Mouse (Mus musculus) heart, embryonic 10.5 days (tissue): ENCODE data around the gene Lrrc4c. TPM values are rescaled to one million over a fixed set of nuclear protein-coding genes. Genes with fewer than 3 reads are reported as not detected.

Source experiments
- DNase-seq: peaks from one replicate; pipeline ENCODE4 v3.0.0-alpha.2; 2017; ENCODE audit warnings: low spot score
- H3K27ac ChIP-seq: fragments of 300-500 bp; sonication (generic); 2 replicates; pipeline ENCODE4 v1.5.1; 2016; ENCODE audit warnings: mild to moderate bottlenecking
- H3K27me3 ChIP-seq: fragments of 300-500 bp; sonication (generic); 2 replicates; pipeline ENCODE4 v1.6.1; 2016; ENCODE audit warnings: mild to moderate bottlenecking; ENCODE audit not compliant: poor library complexity, insufficient read depth, severe bottlenecking
- H3K36me3 ChIP-seq: fragments of 300-500 bp; sonication (generic); 2 replicates; pipeline ENCODE4 v1.6.1; 2016; ENCODE audit warnings: mild to moderate bottlenecking, moderate library complexity
- H3K4me1 ChIP-seq: fragments of 300-500 bp; sonication (generic); 2 replicates; pipeline ENCODE4 v1.6.1; 2016; ENCODE audit warnings: mild to moderate bottlenecking
- H3K4me3 ChIP-seq: fragments of 300-500 bp; sonication (generic); 2 replicates; pipeline ENCODE4 v1.5.1; 2016; ENCODE audit warnings: mild to moderate bottlenecking, moderate library complexity
- H3K9me3 ChIP-seq: fragments of 300-500 bp; sonication (generic); 2 replicates; pipeline ENCODE4 v1.6.1; 2016; ENCODE audit warnings: mild to moderate bottlenecking, moderate library complexity
- WGBS: fragments of 180-500 bp; shearing (Covaris S2); methylation state at CpG from one replicate; pipeline ENCODE4 v1.1.7; 2016; 5-methylcytosine and 5-hydroxymethylcytosine counted together
- polyA plus RNA-seq: library from polyadenylated mRNA; unstranded; fragments of >200 nt; fragmentation: Nextera tagmentation; extraction: Ambion mirVana; gene quantifications from 2 replicates; pipeline ENCODE4 v1.2.1, GENCODE M21; 2016

Gene Lrrc4c
- polyA plus RNA-seq, 1 experiment from 2014 or later, result 0.39 TPM

DNA sequence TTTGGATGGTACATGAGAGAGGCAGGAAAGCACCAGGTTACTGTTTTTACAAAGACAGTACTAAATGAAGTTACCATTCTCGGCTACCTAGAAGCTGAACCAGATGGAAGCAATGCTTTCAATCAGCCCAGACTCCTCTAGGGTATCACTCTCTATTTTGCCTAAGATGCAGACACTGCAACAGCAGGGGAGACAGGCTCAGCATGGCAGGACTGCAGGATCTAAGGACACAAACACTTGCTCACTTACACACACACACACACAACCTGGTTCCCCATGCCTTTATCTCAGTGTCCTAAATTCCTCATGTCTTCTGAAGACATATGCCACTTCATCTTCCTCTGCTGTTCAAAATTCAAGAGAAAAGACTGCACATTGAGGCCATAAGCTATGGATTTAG lies 1167.0 kb downstream of the Lrrc4c start:
- WGBS, result 61% methylated on average over 1 of the region's 1 CpGs
- no peak for DNase-seq
- no peaks in the 10 kb centered on the region for H3K27me3 ChIP-seq
- H3K9me3 ChIP-seq, result no peaks in the 10 kb centered on the region
- H3K36me3 ChIP-seq, result no peaks in the 10 kb centered on the region
- H3K4me3 ChIP-seq, result no peak overlapping the region
- H3K4me1 ChIP-seq, result no peaks in the 10 kb centered on the region
- no peak overlapping the region for H3K27ac ChIP-seq

DNA sequence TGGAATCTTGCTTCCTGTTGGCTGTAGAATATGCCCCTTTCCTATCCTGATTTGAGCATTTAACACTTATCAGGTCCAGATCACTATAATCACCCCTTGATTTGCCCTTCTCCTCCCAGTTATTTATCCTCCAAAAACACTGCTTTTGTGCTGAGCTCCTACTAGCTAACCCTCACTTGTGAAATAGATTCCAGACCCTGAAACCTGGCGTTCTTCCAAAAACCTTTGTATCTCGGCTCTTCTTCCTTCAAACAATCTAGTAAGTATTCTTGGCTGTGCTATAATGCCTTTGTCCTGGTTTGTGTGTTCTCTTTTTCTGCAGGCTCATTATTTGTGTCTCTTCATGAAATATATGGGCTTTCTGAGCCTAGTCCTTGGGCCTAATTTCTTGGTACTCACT lies 1167.6 kb downstream of the Lrrc4c start:
- DNase-seq, result no peak

DNA sequence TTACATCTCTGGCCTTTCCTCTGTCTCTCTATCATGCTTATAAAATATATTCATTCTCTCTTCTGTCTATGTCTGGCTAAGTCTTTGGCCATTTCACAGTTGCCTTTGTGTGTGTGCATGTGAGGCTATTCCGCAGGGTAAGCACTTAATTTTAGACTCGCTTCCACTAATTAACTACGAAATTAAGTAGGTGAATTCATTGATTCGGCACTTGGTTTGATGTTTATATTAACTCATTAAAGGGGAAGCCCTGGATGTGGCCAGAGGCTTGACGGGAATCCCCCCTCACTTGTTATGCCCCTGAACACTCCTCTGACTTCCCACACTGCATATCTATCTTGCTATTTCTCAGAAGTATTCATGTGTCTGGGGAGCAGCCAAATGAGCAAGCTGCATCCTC lies 1169.6 kb downstream of the Lrrc4c start:
- WGBS, result 79% methylated on average over 5 of the region's 5 CpGs
- H3K4me3 ChIP-seq, result no peak overlapping the region
- H3K27ac ChIP-seq, result no peak overlapping the region
- DNase-seq, result no peak
- no peaks in the 10 kb centered on the region for H3K4me1 ChIP-seq
- H3K27me3 ChIP-seq, result no peaks in the 10 kb centered on the region
- no peaks in the 10 kb centered on the region for H3K9me3 ChIP-seq
- H3K36me3 ChIP-seq, result no peaks in the 10 kb centered on the region

More for the DNA sequence above, 1167.6 kb downstream of the Lrrc4c start:
- no peaks in the 10 kb centered on the region for H3K9me3 ChIP-seq
- no peak overlapping the region for H3K4me3 ChIP-seq
- no peaks in the 10 kb centered on the region for H3K27me3 ChIP-seq
- WGBS, result 68% methylated on average over 2 of the region's 2 CpGs
- H3K27ac ChIP-seq, result no peak overlapping the region
- no peaks in the 10 kb centered on the region for H3K4me1 ChIP-seq
- H3K36me3 ChIP-seq, result no peaks in the 10 kb centered on the region

DNA sequence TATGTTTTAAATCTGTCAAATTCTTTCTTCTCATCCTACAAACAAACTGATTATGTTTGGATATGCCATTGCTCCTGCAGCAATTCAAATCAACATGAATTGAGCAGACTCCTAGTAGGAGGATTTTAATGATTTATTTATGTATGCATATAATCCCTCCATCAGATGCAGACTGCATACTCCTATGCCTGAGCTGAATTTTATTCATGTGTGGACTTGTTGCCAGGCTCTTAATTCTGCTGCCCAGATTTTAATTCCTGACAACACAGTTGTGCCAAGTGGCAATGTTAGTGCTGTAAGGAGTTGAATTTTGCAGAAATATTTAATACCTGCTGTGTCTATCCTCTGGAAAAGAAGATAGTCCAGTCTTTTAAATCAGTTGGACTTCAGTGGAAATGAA lies 1179.1 kb downstream of the Lrrc4c start:
- Histone ChIP-seq H3K36me3 (no peaks in the 10 kb centered on the region), H3K4me1 (no peaks in the 10 kb centered on the region), H3K27me3 (no peaks in the 10 kb centered on the region), H3K27ac (no peak overlapping the region), H3K4me3 (no peak overlapping the region), H3K9me3 (no peaks in the 10 kb centered on the region)
- no peak for DNase-seq

DNA sequence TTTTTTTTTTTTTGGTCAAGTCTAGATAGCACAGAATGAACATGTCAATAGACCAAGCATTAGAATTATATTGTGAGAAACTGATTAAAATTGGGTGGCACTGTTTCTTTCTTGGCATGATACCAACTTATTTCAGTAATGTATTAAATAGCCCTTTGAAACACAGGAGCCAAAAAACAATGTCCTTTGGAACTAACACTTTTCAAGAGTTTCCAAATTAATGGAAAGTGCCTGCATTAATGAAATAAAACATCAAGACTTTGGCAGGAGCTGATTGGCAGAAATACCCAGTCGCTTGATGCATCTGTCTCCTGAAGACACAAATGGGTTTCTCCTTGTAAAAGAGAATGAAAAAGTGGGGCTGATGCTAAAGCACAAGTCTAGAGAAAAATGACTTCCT lies 1184.5 kb downstream of the Lrrc4c start:
- Histone ChIP-seq H3K36me3 (no peaks in the 10 kb centered on the region), H3K9me3 (no peaks in the 10 kb centered on the region), H3K27ac (no peak overlapping the region), H3K4me3 (no peak overlapping the region), H3K4me1 (no peaks in the 10 kb centered on the region), H3K27me3 (no peaks in the 10 kb centered on the region)
- 74% methylated on average over 1 of the region's 1 CpGs for WGBS
- no peak for DNase-seq

DNA sequence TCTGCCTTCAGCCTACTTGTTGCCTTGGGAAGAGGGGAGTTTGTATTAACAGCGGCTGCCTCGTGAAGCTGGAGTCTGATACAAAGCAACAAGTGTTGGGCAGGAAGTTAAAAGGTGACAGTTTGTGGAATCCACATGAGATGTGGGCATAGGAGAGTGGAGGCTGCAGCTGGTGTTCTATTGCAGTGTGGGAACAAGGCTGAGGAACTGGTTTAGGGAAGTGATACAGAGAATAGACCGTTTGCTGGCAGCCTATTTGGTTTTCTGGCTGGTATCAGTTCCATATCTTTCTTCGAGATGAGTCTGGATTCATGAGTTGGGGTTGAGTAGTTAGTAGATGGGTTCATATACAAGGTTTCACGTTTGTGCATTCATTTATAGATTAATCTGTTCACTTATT lies 1186.9 kb downstream of the Lrrc4c start:
- DNase-seq, result no peak
- 72% methylated on average over 5 of the region's 5 CpGs for WGBS
- Histone ChIP-seq H3K27ac (no peak overlapping the region), H3K4me3 (no peak overlapping the region), H3K27me3 (no peaks in the 10 kb centered on the region), H3K4me1 (no peaks in the 10 kb centered on the region), H3K36me3 (no peaks in the 10 kb centered on the region), H3K9me3 (no peaks in the 10 kb centered on the region)

DNA sequence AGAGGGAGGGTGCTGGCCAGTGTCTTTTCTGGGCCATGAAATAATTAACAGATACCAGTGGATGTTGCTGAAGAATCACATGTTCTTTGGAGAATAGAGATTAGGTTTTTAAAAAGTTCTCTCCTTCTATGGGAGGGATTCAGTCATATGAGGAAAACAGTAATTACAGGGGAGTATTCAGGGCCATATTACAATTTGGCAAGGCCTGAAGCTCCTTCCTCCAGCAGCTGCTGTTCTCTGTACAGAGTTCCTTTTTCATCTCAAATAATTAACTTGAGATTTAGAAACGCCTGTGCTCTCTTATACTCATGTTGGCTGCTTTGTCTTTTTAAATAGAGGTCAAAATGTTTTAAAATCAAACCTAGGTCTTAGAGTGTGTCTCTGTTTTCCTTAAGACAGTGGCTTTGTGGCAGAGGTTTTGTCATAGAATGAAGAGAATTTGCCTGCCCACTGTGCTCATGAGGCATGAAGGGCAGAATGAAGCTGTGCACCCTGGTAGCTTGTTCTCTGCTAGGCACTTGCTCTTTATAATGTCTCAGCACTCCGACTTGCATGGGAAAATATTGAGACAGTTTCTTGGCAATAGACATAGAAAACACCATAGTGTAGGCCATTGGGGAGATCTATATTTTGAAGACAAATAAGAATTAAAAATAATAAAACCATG lies 1206.4 kb downstream of the Lrrc4c start:
- H3K9me3 ChIP-seq, result no peaks in the 10 kb centered on the region
- no peaks in the 10 kb centered on the region for H3K36me3 ChIP-seq
- WGBS, result 65% methylated on average over 2 of the region's 2 CpGs
- H3K27me3 ChIP-seq, result no peaks in the 10 kb centered on the region
- H3K4me1 ChIP-seq, result no peaks in the 10 kb centered on the region
- H3K4me3 ChIP-seq, result no peak overlapping the region
- DNase-seq, result no peak
- H3K27ac ChIP-seq, result no peak overlapping the region

DNA sequence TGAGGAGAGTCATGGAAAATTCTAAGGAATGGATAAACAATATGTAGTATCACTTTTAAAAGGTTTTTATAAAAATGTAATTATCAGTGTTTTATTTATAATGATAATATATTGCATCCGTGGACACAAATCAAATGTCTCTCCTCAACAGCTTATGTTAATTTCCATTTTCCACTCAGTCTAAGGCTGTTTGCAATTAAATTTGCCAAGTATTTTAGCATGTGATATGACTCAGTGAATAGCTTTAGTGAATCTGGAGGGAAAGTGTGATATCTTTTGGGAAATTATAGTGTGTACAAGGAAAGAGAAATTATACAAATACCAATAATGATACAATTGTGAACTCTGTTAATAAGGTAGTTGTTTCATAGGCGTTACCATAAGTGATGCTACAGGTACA lies 1207.1 kb downstream of the Lrrc4c start:
- H3K4me3 ChIP-seq, result no peak overlapping the region
- no peaks in the 10 kb centered on the region for H3K27me3 ChIP-seq
- H3K9me3 ChIP-seq, result no peaks in the 10 kb centered on the region
- WGBS, result 77% methylated on average over 2 of the region's 2 CpGs
- H3K36me3 ChIP-seq, result no peaks in the 10 kb centered on the region
- no peak for DNase-seq
- H3K4me1 ChIP-seq, result no peaks in the 10 kb centered on the region
- no peak overlapping the region for H3K27ac ChIP-seq

DNA sequence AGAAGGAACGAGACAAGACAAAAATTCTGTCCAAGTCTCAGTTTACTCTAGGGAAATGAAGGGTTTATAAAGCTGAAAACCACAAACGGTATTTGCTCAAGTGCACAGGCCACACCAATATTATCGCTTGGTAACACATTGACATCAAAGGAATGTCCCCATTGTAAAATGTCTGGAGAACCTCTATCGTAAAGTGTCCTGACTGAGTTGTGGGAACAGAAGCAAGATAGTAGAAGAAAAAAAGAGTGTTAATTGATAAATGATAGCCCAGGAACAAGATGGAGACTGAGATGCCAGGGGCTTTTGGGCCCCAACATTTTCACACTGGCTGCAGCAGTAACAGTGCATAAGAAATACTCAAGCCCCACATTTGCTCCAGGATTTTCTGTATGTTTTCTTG lies 1212.7 kb downstream of the Lrrc4c start:
- H3K36me3 ChIP-seq, result no peaks in the 10 kb centered on the region
- no peak overlapping the region for H3K4me3 ChIP-seq
- no peaks in the 10 kb centered on the region for H3K9me3 ChIP-seq
- no peaks in the 10 kb centered on the region for H3K27me3 ChIP-seq
- H3K4me1 ChIP-seq, result no peaks in the 10 kb centered on the region
- DNase-seq, result no peak
- no peak overlapping the region for H3K27ac ChIP-seq
- WGBS, result 78% methylated on average over 4 of the region's 4 CpGs

DNA sequence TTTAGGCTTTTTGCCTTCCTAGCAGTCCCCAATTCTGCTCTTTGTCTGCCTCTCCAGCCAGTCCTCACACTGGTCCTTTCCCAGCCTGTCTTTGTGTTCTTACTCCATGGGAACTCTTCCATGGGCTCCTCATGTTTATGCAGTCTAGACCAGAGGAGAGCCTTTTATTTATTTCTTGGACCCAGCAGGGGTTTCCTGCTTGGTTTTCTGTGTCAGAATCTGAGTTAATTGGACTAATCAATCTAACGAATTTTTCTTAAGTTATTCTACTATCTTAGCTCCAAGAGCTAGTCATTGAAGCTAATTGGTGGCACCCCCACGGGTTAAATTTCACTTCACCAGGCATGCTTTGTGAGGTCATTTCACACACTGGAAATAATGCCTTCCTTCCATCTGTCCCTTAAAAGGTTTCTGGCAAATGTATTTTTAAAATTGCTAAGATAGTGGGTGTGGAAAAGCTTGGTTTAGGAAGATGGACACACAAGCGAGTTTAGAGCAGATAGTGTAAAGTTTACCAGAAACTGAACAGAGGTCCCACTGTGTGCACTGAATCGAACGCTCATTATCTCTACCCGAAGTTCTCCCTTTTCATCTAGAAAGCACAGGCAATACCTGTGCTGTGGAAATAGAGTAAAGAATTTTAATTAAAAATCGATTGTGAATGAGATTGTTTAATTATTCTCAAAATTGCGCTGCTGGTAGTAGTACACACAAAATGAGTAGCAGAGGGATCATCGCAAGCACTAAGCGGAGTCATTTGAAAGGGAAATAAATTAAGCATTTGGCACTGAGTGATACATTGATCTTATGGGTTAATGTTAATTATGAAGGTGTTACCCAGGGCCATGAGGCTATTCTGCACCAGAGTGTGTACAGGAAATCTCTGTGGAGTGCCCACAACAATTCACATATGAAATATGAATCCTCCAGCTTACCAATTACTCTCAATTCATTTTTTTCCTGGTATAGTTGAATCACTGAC lies 1226.0 kb downstream of the Lrrc4c start:
- WGBS, result 74% methylated on average over 10 of the region's 10 CpGs
- H3K36me3 ChIP-seq, result no peaks in the 10 kb centered on the region
- H3K9me3 ChIP-seq, result no peaks in the 10 kb centered on the region
- H3K27me3 ChIP-seq, result no peaks in the 10 kb centered on the region
- H3K27ac ChIP-seq, result no peak overlapping the region
- H3K4me1 ChIP-seq, result no peaks in the 10 kb centered on the region
- H3K4me3 ChIP-seq, result no peak overlapping the region
- no peak for DNase-seq

DNA sequence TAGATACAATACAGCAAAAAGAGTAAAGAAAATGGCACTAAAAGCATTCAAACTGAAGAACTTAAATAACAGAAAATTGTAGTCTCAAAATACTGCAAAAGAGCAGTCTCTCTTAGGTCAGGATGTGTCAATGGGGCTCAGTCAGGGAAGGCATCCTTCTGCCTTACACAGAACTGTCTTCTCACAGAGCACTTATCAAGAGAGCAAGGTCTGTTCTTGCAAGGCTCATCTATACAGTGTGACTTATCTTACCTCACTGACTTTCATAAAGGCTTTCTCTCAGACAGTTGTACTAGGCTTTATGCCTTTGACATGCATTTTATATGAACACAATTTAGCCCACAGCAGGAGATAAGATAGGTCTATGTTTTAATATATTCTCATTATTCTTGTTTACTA lies 1226.7 kb downstream of the Lrrc4c start:
- Histone ChIP-seq H3K27ac (no peak overlapping the region), H3K36me3 (no peaks in the 10 kb centered on the region), H3K4me3 (no peak overlapping the region), H3K4me1 (no peaks in the 10 kb centered on the region), H3K9me3 (no peaks in the 10 kb centered on the region), H3K27me3 (no peaks in the 10 kb centered on the region)
- DNase-seq, result no peak

DNA sequence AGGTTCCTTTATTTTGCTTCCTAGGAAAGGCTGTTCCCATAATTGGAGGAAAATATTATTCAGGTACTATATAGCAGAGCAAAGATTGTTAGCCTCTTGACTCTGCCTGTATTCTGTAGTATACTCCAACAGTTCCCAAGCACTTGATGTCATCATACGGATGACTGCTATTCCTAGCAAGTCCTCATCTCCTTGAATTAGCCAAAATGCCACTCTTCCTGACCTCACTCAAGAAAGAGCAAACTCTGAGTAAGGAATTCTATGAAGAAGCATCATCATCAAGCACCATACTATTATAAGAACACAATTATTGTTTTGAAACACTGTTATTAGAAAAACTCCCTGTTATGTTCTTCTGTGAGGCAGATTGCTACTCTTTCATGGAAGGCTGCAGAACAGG lies 1228.0 kb downstream of the Lrrc4c start:
- no peak for DNase-seq
- Histone ChIP-seq H3K4me1 (no peaks in the 10 kb centered on the region), H3K4me3 (no peak overlapping the region), H3K27me3 (no peaks in the 10 kb centered on the region), H3K9me3 (no peaks in the 10 kb centered on the region), H3K27ac (no peak overlapping the region), H3K36me3 (no peaks in the 10 kb centered on the region)
- 84% methylated on average over 1 of the region's 1 CpGs for WGBS

DNA sequence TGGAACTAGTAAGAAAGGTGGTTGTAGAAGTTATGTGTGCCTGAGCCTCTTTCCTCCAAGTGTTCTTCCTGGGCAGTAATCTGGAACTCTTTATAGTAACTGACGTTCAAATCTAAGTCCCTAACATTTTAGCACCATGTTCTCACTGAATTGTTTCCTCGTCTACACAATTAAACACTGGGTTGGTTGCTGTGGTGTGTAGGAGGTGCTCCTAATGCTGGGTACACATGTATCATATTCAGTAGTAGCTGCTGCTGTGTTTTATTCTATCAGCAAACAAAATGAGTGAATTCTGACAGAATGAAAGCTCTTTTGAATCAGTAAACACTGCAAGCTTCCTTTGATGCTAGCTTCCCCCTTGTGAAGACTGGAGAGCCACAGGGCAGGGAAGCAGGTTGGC lies 1246.5 kb downstream of the Lrrc4c start:
- no peak overlapping the region for H3K27ac ChIP-seq

More for the DNA sequence above, 1246.5 kb downstream of the Lrrc4c start:
- no peak for DNase-seq
- no peaks in the 10 kb centered on the region for H3K27me3 ChIP-seq
- WGBS, result 57% methylated on average over 2 of the region's 2 CpGs
- no peaks in the 10 kb centered on the region for H3K36me3 ChIP-seq
- no peaks in the 10 kb centered on the region for H3K9me3 ChIP-seq
- no peak overlapping the region for H3K4me3 ChIP-seq
- no peaks in the 10 kb centered on the region for H3K4me1 ChIP-seq
